Mouse (Mus musculus) CH12.LX (cell line): Measurements from ENCODE around the gene Proser2. TPM values are rescaled to one million over a fixed set of nuclear protein-coding genes. Genes with fewer than 3 reads are reported as not detected.

Experiments used
- DNase-seq: peaks from one replicate; pipeline ENCODE4 v3.0.0-alpha.2; 2013; ENCODE audit errors: extremely low read depth
- H3K27ac ChIP-seq: 2 replicates; pipeline ENCODE4 v1.5.1; 2012; ENCODE audit warnings: low read depth, mild to moderate bottlenecking, control low read depth, moderate library complexity; ENCODE audit not compliant: insufficient read depth
- H3K27me3 ChIP-seq: replicated peaks from 2 replicates; pipeline ENCODE3; 2012; ENCODE audit warnings: inconsistent platforms
- H3K36me3 ChIP-seq, 2 experiments: replicated peaks in 1 of 2; 2 replicates each; pipeline versions ENCODE3 to v1.6.1; 2012; ENCODE audit warnings: inconsistent platforms in 1 of 2, low read length in 1 of 2, mild to moderate bottlenecking in 1 of 2, mixed read lengths in 1 of 2, moderate library complexity in 1 of 2; ENCODE audit not compliant: control insufficient read depth in 1 of 2, insufficient read depth in 1 of 2
- H3K4me1 ChIP-seq, 2 experiments: 2 replicates each; pipeline ENCODE4 v1.6.1; 2012; ENCODE audit warnings: inconsistent platforms in 1 of 2, moderate library complexity in 1 of 2; ENCODE audit not compliant: insufficient read depth in 2 of 2, control insufficient read depth in 1 of 2
- H3K4me2 ChIP-seq: 2 replicates; pipeline ENCODE4 v1.6.1; 2012; ENCODE audit warnings: low read depth, mild to moderate bottlenecking, control low read depth; ENCODE audit not compliant: poor library complexity, insufficient read depth, severe bottlenecking
- H3K4me3 ChIP-seq, 3 experiments: fragments of 150-350 bp in 1 of 3; sonication (generic) in 1 of 3; replicated peaks in 1 of 3; 2 replicates each; pipeline versions ENCODE3 to v1.5.1; 2011 to 2012; ENCODE audit warnings: low read depth in 2 of 3, low read length in 2 of 3, mild to moderate bottlenecking in 2 of 3, moderate library complexity in 2 of 3, control low read depth in 1 of 3, improper control_type of control experiment in 1 of 3, inconsistent platforms in 1 of 3, mixed read lengths in 1 of 3; ENCODE audit not compliant: poor library complexity in 1 of 3
- H3K79me2 ChIP-seq: replicated peaks from 2 replicates; pipeline ENCODE4 v1.6.1; 2012; ENCODE audit warnings: mild to moderate bottlenecking, moderate library complexity; ENCODE audit not compliant: control insufficient read depth, poor library complexity, insufficient read depth, severe bottlenecking; ENCODE audit errors: extremely low read depth
- H3K9ac ChIP-seq: 2 replicates; pipeline ENCODE4 v1.6.1; 2012; ENCODE audit warnings: low read depth, mild to moderate bottlenecking, control low read depth, moderate library complexity; ENCODE audit not compliant: insufficient read depth
- H3K9me3 ChIP-seq: replicated peaks from 2 replicates; pipeline ENCODE3; 2012; ENCODE audit warnings: low read length, inconsistent platforms, mixed read lengths
- BHLHE40 ChIP-seq: IDR thresholded peaks from 2 replicates; pipeline ENCODE4 v1.6.1; 2011; ENCODE audit warnings: mild to moderate bottlenecking, low read depth, low read length, improper control_type of control experiment
- CHD1 ChIP-seq: IDR thresholded peaks from 2 replicates; pipeline ENCODE4 v1.6.1; 2012; ENCODE audit warnings: low read depth, low read length, improper control_type of control experiment, inconsistent platforms
- CHD2 ChIP-seq: IDR thresholded peaks from 2 replicates; pipeline ENCODE4 v1.6.1; 2011; ENCODE audit warnings: low read length, improper control_type of control experiment
- CTCF ChIP-seq, 2 experiments: IDR thresholded peaks in 1 of 2; conservative IDR thresholded peaks in 1 of 2; 2 replicates each; pipeline ENCODE4 v1.5.1; 2011 to 2012; ENCODE audit warnings: low read depth in 2 of 2, low read length in 2 of 2, improper control_type of control experiment in 1 of 2, inconsistent platforms in 1 of 2, mild to moderate bottlenecking in 1 of 2, moderate library complexity in 1 of 2
- E2F4 ChIP-seq: IDR thresholded peaks from 2 replicates; pipeline ENCODE4 v1.6.1; 2011; ENCODE audit warnings: low read depth, low read length, improper control_type of control experiment; ENCODE audit not compliant: insufficient replicate concordance
- ELF1 ChIP-seq: IDR thresholded peaks from 2 replicates; pipeline ENCODE4 v1.6.1; 2014; ENCODE audit warnings: low read depth, mild to moderate bottlenecking, inconsistent platforms, low read length, improper control_type of control experiment
- ETS1 ChIP-seq: conservative IDR thresholded peaks from 2 replicates; pipeline ENCODE4 v1.6.1; 2012; ENCODE audit warnings: low read depth, mild to moderate bottlenecking, inconsistent platforms, low read length, improper control_type of control experiment, moderate library complexity
- GABPA ChIP-seq: IDR thresholded peaks from 2 replicates; pipeline ENCODE4 v1.6.1; 2012; ENCODE audit warnings: low read depth, low read length, improper control_type of control experiment, inconsistent platforms; ENCODE audit not compliant: insufficient replicate concordance
- HCFC1 ChIP-seq: IDR thresholded peaks from 2 replicates; pipeline ENCODE4 v1.6.1; 2012; ENCODE audit warnings: low read depth, mild to moderate bottlenecking, inconsistent platforms, low read length, improper control_type of control experiment
- IRF4 ChIP-seq: IDR thresholded peaks from 2 replicates; pipeline ENCODE4 v1.6.1; 2014; ENCODE audit warnings: low read depth, mild to moderate bottlenecking, inconsistent platforms, low read length, improper control_type of control experiment
- JUN ChIP-seq: IDR thresholded peaks from 2 replicates; pipeline ENCODE4 v1.6.1; 2011; ENCODE audit warnings: low read depth, mild to moderate bottlenecking, low read length, improper control_type of control experiment, moderate library complexity; ENCODE audit not compliant: insufficient read depth
- JUND ChIP-seq: conservative IDR thresholded peaks from 2 replicates; pipeline ENCODE4 v1.6.1; 2011; ENCODE audit warnings: low read depth, low read length, improper control_type of control experiment
- KAT2A ChIP-seq: IDR thresholded peaks from 2 replicates; pipeline ENCODE4 v1.6.1; 2012; ENCODE audit warnings: low read length, improper control_type of control experiment, inconsistent platforms; ENCODE audit not compliant: insufficient replicate concordance
- MEF2A ChIP-seq: IDR thresholded peaks from 2 replicates; pipeline ENCODE4 v1.6.1; 2014; ENCODE audit warnings: low read depth, mild to moderate bottlenecking, inconsistent platforms, low read length, improper control_type of control experiment, borderline replicate concordance
- MXI1 ChIP-seq: IDR thresholded peaks from 2 replicates; pipeline ENCODE4 v1.6.1; 2011; ENCODE audit warnings: mild to moderate bottlenecking, low read depth, low read length, improper control_type of control experiment
- MYC ChIP-seq: IDR thresholded peaks from 2 replicates; pipeline ENCODE4 v1.6.1; 2011; ENCODE audit warnings: low read depth, mild to moderate bottlenecking, improper control_type of control experiment, low read length
- NRF1 ChIP-seq: IDR thresholded peaks from 2 replicates; pipeline ENCODE4 v1.6.1; 2014; ENCODE audit warnings: low read depth, mild to moderate bottlenecking, inconsistent platforms, low read length, improper control_type of control experiment, moderate library complexity
- PAX5 ChIP-seq: IDR thresholded peaks from 2 replicates; pipeline ENCODE4 v1.6.1; 2012; ENCODE audit warnings: low read length, inconsistent platforms, mixed read lengths
- POLR2A ChIP-seq: IDR thresholded peaks from 2 replicates; pipeline ENCODE4 v1.6.1; 2011; ENCODE audit warnings: low read depth, mild to moderate bottlenecking, improper control_type of control experiment, low read length
- RAD21 ChIP-seq: IDR thresholded peaks from 2 replicates; pipeline ENCODE4 v1.6.1; 2011; ENCODE audit warnings: low read depth, mild to moderate bottlenecking, low read length, improper control_type of control experiment, moderate library complexity
- SMC3 ChIP-seq: IDR thresholded peaks from 2 replicates; pipeline ENCODE4 v1.6.1; 2011; ENCODE audit warnings: low read depth, low read length, improper control_type of control experiment
- TCF12 ChIP-seq: IDR thresholded peaks from 2 replicates; pipeline ENCODE4 v1.6.1; 2014; ENCODE audit warnings: low read depth, mild to moderate bottlenecking, inconsistent platforms, low read length, improper control_type of control experiment
- USF1 ChIP-seq: IDR thresholded peaks from 2 replicates; pipeline ENCODE4 v1.6.1; 2014; ENCODE audit warnings: low read depth, mild to moderate bottlenecking, inconsistent platforms, low read length, improper control_type of control experiment
- USF2 ChIP-seq: conservative IDR thresholded peaks from 2 replicates; pipeline ENCODE4 v1.6.1; 2011; ENCODE audit warnings: low read depth, low read length, improper control_type of control experiment
- ZC3H11A ChIP-seq: IDR thresholded peaks from 2 replicates; pipeline ENCODE4 v1.6.1; 2012; ENCODE audit warnings: low read depth, mild to moderate bottlenecking, inconsistent platforms, low read length, improper control_type of control experiment
- ZMIZ1 ChIP-seq: IDR thresholded peaks from 2 replicates; pipeline ENCODE4 v1.6.1; 2012; ENCODE audit warnings: low read depth, mild to moderate bottlenecking, inconsistent platforms, low read length, improper control_type of control experiment
- ZNF384 ChIP-seq: IDR thresholded peaks from 2 replicates; pipeline ENCODE4 v1.6.1; 2012; ENCODE audit warnings: low read depth, low read length, improper control_type of control experiment, inconsistent platforms
- dilution Hi-C: fragments of 300-500 bp; cut with MboI; formaldehyde crosslinking; loops from 2 replicates; pipeline ENCODE4 v1.14.3; 2020; ENCODE audit warnings: low sequenced_read_pairs; ENCODE audit not compliant: extremely low pct_unique_long_range_greater_than_20kb, extremely low pct_ligation_motif_present
- in situ Hi-C: fragments of 300-500 bp; cut with MboI; formaldehyde crosslinking; loops from 3 replicates; pipeline ENCODE4 v1.14.3; 2019; ENCODE audit warnings: low sequenced_read_pairs, low pct_ligation_motif_present, low pct_unique_long_range_greater_than_20kb, mixed read lengths
- polyA plus RNA-seq: library from polyadenylated mRNA; unstranded; fragments of >175 nt; gene quantifications from 2 replicates; pipeline ENCODE4 v1.2.1, GENCODE M21; 2012; ENCODE audit warnings: low read depth; ENCODE audit not compliant: insufficient read length
- total RNA-seq, 2 experiments: library from RNA; depleted of rRNA; stranded (reverse); fragments of 300-350 nt in 1 of 2; fragments of >200 nt in 1 of 2; gene quantifications; 2 replicates each; pipeline ENCODE4 v1.2.3; 2012 to 2014

Proser2 gene
- total and polyA plus RNA-seq, 3 experiments, result 0.29 to 2.1 TPM; not detected in 1

DNA sequence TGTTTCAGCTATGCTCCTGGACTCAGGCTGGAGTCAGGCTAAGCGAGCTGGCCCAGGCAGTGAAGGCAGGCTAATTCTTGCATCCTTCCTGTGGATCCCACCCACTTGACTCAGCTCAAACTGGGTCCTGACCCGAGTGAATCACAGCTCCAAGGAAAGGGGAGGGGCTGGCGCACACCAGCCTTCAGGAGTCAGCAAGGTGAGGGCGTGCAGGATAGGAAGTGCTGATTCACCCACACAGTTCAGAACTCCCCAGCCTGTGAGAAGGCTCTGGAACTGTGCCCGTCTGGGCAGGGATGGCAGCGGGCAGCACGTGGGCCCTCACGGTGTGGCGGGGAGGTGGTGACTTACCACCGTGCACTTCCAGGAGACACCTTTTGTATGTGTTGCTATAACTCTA lies 11.8 kb downstream of the Proser2 start:
- no peak overlapping the region for H3K9ac ChIP-seq
- dilution Hi-C loops, result no loop called here
- in situ Hi-C loops, result no loop called here

DNA sequence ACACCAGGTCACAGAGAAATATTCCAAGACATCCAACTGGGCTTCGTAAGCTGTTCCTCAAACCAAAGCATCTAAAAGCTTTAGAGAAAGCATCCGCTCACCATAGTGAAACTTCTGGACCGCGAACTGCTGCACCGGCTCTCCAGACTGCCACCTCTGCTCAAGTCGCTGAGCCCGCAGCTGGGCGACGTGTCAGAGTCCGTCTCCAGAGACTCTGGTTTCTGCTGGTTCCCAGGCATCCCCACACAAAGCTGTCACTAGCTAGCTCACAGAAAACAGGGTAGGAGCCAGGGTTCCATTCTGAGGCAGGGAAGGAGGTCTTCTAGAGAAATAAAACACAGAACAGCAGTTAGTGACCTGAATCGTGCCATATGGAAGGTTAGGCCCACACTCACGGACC lies 16.2 kb downstream of the Proser2 start:
- dilution Hi-C loops, result no loop called here
- TF ChIP-seq JUN, result no peak
- TF ChIP-seq E2F4, result no peak
- TF ChIP-seq TCF12, result no peak
- TF ChIP-seq MYC, result no peak
- TF ChIP-seq IRF4, result no peak
- no peak for TF ChIP-seq GABPA
- TF ChIP-seq SMC3, result no peak
- TF ChIP-seq NRF1, result no peak
- no peak for TF ChIP-seq MEF2A
- no peak for TF ChIP-seq JUND
- TF ChIP-seq USF2, result no peak
- no peak for TF ChIP-seq ZMIZ1
- no peak for TF ChIP-seq ZC3H11A
- TF ChIP-seq CTCF (conservative IDR thresholded peaks at IDR 0.05 in 1 of 2, IDR thresholded peaks at IDR 0.05 in 1 of 2; ENCODE audit: low read depth in 2 of 2, low read length in 2 of 2), result no peak
- no peak for TF ChIP-seq MXI1
- no peak for TF ChIP-seq RAD21
- no peak for TF ChIP-seq ETS1
- TF ChIP-seq PAX5, result no peak
- no peak for TF ChIP-seq HCFC1
- TF ChIP-seq ELF1, result no peak
- TF ChIP-seq, all 38 proteins: peak for 0
- H3K27ac ChIP-seq, result no peak overlapping the region
- no peaks in the 10 kb centered on the region for H3K9me3 ChIP-seq
- H3K9ac ChIP-seq, result no peak overlapping the region
- in situ Hi-C loops, result no loop called here
- no peaks in the 10 kb centered on the region for H3K36me3 ChIP-seq
- no peak for DNase-seq
- H3K4me1 ChIP-seq, result no peaks in the 10 kb centered on the region
- H3K4me3 ChIP-seq, result no peak overlapping the region
- no peaks in the 10 kb centered on the region for H3K79me2 ChIP-seq
- H3K27me3 ChIP-seq, result no peaks in the 10 kb centered on the region
- no peak overlapping the region for H3K4me2 ChIP-seq

More for the DNA sequence above, 11.8 kb downstream of the Proser2 start:
- no peak overlapping the region for H3K4me2 ChIP-seq
- H3K36me3 ChIP-seq, result no peaks in the 10 kb centered on the region
- H3K4me1 ChIP-seq, result no peaks in the 10 kb centered on the region
- no peaks in the 10 kb centered on the region for H3K9me3 ChIP-seq
- H3K27me3 ChIP-seq, result no peaks in the 10 kb centered on the region
- no peaks in the 10 kb centered on the region for H3K79me2 ChIP-seq
- no peak overlapping the region for H3K4me3 ChIP-seq
- DNase-seq, result no peak
- H3K27ac ChIP-seq, result no peak overlapping the region
- TF ChIP-seq POLR2A (no peak), ETS1 (no peak), KAT2A (no peak), USF1 (no peak), ELF1 (no peak), ZNF384 (no peak), JUN (no peak), CHD1 (no peak), CHD2 (no peak), BHLHE40 (no peak), E2F4 (no peak)
